Mouse (Mus musculus): Measurements from ENCODE around the gene Ldlrad2. TPM values are rescaled to one million over a fixed set of nuclear protein-coding genes. Genes with fewer than 3 reads are reported as not detected.
"Not testable (repeated sequence)": the region's sequence is repeated elsewhere in the genome, so short reads cannot be mapped to it uniquely, and the experiment has no call there.

Gene Ldlrad2
- polyA plus RNA-seq, 1 experiment from 2014 or later, result not detected

- Histone ChIP-seq H3K9ac (no peak overlapping the region), H3K27ac (no peak overlapping the region), H3K9me3 (replicated peaks) (no peaks in the 10 kb centered on the region), H3K27me3 (0 out of 2 replicates have a peak, but pooled peaks cover 7% of the 10 kb centered on the region), H3K4me2 (no peak overlapping the region), H3K36me3 (ENCODE audit: poor library complexity, severe bottlenecking) (no peaks in the 10 kb centered on the region), H3K4me1 (peaks cover 12% of the 10 kb centered on the region), H3K4me3 (no peak overlapping the region)
- 93% methylated on average over 4 of the region's 4 CpGs for WGBS
- ATAC-seq, result no peak
Measured at GRCm38 (mm10) chr4:137590961-137591360, 16.6 kb upstream of the Ldlrad2 start.

DNA sequence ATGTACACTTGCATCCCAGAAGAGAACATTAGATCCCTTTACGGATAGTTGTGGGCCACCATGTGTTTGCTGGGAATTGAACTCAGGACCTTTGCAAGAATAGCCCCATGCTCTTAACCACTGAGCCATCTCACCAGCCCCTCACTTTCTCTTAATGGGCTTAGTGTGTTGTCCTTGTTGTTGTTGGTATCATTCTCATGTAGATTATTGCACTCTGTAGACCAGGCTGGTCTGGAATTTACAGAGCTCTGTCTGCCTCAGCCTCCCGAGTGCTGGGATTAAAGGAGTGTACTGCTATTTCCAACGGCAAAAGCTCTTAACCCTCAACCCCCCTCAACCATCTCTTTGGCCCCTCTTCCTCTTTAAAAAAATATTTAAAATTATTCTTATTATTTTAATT is 15.2 kb upstream of the Ldlrad2 start:
- Histone ChIP-seq H3K4me2 (no peak overlapping the region), H3K36me3 (ENCODE audit: poor library complexity, severe bottlenecking) (no peaks in the 10 kb centered on the region), H3K27ac (no peak overlapping the region), H3K27me3 (0 out of 2 replicates have a peak, but pooled peaks cover 7% of the 10 kb centered on the region), H3K9me3 (replicated peaks) (no peaks in the 10 kb centered on the region), H3K4me3 (no peak overlapping the region), H3K4me1 (no peaks in the 10 kb centered on the region), H3K9ac (no peak overlapping the region)
- no peak for ATAC-seq
- 83% methylated on average over 3 of the region's 3 CpGs for WGBS

DNA sequence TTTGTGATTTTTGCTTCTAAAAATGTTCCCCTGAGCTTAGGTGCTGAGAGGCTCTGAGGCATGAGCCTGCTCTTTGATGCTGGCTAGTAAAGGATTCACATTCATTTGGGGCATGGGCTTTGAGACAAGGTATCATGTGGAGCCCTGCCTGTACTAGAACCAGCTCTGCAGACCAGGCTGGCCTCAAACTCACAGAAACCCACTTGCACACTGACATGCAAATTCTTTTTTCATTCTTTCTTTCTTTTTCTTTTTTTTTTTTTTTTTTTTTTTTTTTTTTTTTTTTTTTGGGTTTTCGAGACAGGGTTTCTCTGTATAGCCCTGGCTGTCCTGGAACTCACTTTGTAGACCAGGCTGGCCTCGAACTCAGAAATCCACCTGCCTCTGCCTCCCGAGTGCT is 14.7 kb upstream of the Ldlrad2 start:
- not testable (repeated sequence) for H3K27me3 ChIP-seq; H3K36me3 ChIP-seq (ENCODE audit: poor library complexity, severe bottlenecking); H3K9ac ChIP-seq; H3K27ac ChIP-seq; H3K9me3 ChIP-seq (replicated peaks); ATAC-seq; H3K4me2 ChIP-seq; H3K4me1 ChIP-seq; H3K4me3 ChIP-seq
- WGBS, result 96% methylated on average over 2 of the region's 3 CpGs

DNA sequence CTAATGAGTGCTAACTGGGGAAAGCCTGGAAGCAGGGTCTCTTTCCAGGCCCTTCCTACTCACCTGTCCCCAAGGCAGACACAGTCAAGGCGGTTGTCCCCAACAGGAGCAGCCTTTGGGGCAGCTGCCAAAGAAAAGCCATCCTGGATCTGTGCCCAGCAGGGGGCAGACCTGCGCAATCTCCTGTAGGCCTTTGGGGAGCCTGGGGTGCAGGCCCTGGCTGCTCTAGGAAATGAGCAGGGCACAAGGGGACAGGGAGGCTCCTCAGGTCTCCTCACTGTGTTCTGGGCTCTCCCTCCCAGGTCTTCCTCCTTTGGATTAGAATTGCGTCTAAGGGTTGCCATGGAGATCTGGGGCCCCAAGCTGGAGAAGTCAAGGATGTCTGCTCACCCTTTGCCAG is 7.4 kb upstream of the Ldlrad2 start:
- Histone ChIP-seq H3K27ac (no peak overlapping the region), H3K9ac (no peak overlapping the region), H3K9me3 (replicated peaks) (no peaks in the 10 kb centered on the region), H3K4me1 (no peaks in the 10 kb centered on the region; the same call in 1 of the 2 replicates), H3K36me3 (ENCODE audit: poor library complexity, severe bottlenecking) (no peaks in the 10 kb centered on the region), H3K27me3 (peaks cover 25% of the 10 kb centered on the region), H3K4me3 (no peak overlapping the region), H3K4me2 (no peak overlapping the region)
- no peak for ATAC-seq
- whole genome bisulfite sequencing, result 39% methylated on average over 3 of the region's 3 CpGs

- no peak overlapping the region for H3K27ac ChIP-seq
- ATAC-seq, result no peak
- no peak overlapping the region for H3K9ac ChIP-seq
- WGBS, result 69% methylated on average over 2 of the region's 2 CpGs
- peaks cover 25% of the 10 kb centered on the region for H3K27me3 ChIP-seq
- no peaks in the 10 kb centered on the region; the same call in 1 of the 2 replicates for H3K4me1 ChIP-seq
- no peak overlapping the region for H3K4me3 ChIP-seq
- H3K36me3 ChIP-seq (ENCODE audit: poor library complexity, severe bottlenecking), result no peaks in the 10 kb centered on the region
- H3K9me3 ChIP-seq (replicated peaks), result no peaks in the 10 kb centered on the region
- no peak overlapping the region for H3K4me2 ChIP-seq
Measured at GRCm38 (mm10) chr4:137580299-137580698, 5.9 kb upstream of the Ldlrad2 start.

- Histone ChIP-seq H3K9me3 (replicated peaks) (no peaks in the 10 kb centered on the region), H3K27ac (no peak overlapping the region), H3K4me3 (no peak overlapping the region), H3K27me3 (peaks cover 25% of the 10 kb centered on the region), H3K4me1 (no peaks in the 10 kb centered on the region; the same call in 1 of the 2 replicates), H3K4me2 (no peak overlapping the region), H3K36me3 (ENCODE audit: poor library complexity, severe bottlenecking) (no peaks in the 10 kb centered on the region), H3K9ac (no peak overlapping the region)
- no peak for ATAC-seq
- 63% methylated on average over 4 of the region's 4 CpGs for WGBS
Measured at GRCm38 (mm10) chr4:137579789-137580188, 5.4 kb upstream of the Ldlrad2 start.

DNA sequence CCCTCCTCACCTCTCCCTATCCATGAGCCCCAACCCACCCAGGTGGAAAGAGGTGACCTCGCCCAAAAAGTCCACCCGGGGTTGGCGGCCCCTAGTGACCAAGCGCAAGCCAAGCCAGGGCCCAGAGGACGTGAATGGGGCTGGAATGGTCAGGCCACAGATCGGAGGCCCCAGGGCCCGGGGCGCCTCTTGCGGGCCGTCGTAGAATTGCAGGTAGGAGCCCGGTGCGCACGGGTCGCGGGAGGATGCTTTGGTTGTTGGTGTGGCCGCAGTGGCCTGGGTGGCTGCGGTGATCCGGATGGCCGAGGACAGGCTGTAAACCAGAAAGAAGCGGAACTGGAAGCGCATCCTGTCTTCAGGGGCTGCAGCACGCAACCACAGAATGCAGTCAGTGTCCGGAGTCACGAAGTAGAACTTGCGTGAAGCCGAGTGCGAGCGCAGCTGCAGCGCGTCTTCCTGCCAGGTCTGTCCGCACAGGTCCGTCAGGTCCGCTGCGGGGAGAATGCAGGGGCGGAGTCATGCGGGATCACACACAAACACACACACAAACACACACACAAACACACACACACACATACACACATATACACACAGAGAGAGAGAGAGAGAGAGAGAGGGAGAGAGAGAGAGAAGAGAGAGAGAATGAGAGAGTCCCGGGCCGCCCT is 3.9 kb upstream of the Ldlrad2 start:
- no peaks in the 10 kb centered on the region for H3K9me3 ChIP-seq (replicated peaks)
- H3K27ac ChIP-seq, result no peak overlapping the region
- WGBS, result 5% methylated on average over 38 of the region's 39 CpGs
- H3K9ac ChIP-seq, result peak overlapping the region; percentile 17
- H3K4me2 ChIP-seq, result peak overlapping the region; percentile 61
- no peaks in the 10 kb centered on the region; the same call in 1 of the 2 replicates for H3K4me1 ChIP-seq
- no peak for ATAC-seq
- H3K4me3 ChIP-seq, result peak overlapping the region; percentile 31
- no peaks in the 10 kb centered on the region for H3K36me3 ChIP-seq (ENCODE audit: poor library complexity, severe bottlenecking)
- peaks cover 25% of the 10 kb centered on the region for H3K27me3 ChIP-seq

- H3K27ac ChIP-seq, result no peak overlapping the region
- H3K36me3 ChIP-seq (ENCODE audit: poor library complexity, severe bottlenecking), result no peaks in the 10 kb centered on the region
- ATAC-seq, result no peak
- no peak overlapping the region for H3K4me2 ChIP-seq
- no peaks in the 10 kb centered on the region; the same call in 1 of the 2 replicates for H3K4me1 ChIP-seq
- no peaks in the 10 kb centered on the region for H3K9me3 ChIP-seq (replicated peaks)
- no peak overlapping the region for H3K9ac ChIP-seq
- H3K4me3 ChIP-seq, result no peak overlapping the region
- peaks cover 25% of the 10 kb centered on the region for H3K27me3 ChIP-seq
- WGBS, result 95% methylated on average over 12 of the region's 12 CpGs
Measured at GRCm38 (mm10) chr4:137577486-137577885, 3.1 kb upstream of the Ldlrad2 start.

DNA sequence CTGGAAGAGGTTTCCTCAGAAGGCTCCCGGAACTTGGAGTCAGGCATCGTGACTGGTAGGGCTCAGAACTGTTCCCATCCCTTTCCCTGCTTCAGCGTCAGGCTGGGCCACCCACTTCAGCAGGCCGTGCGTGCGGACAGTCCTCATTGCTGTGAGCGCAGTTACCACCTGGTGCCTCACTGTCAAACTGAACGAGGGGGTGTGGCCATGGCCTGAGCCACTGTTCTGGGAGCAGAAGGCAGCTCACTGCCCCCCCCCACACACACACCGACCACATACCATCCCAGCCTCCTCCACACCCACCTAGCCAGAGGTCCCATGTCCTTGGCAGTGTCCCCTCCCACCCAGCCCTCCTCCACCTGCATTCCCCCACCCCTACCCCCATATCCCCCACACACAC is 4.5 kb downstream of the Ldlrad2 start:
- no peak for ATAC-seq
- WGBS, result 82% methylated on average over 9 of the region's 9 CpGs
- H3K27ac ChIP-seq, result no peak overlapping the region
- no peak overlapping the region for H3K9ac ChIP-seq
- no peaks in the 10 kb centered on the region for H3K4me1 ChIP-seq
- no peak overlapping the region for H3K4me2 ChIP-seq
- no peaks in the 10 kb centered on the region for H3K27me3 ChIP-seq
- 0 out of 2 replicates have a peak, but pooled peaks cover 13% of the 10 kb centered on the region for H3K36me3 ChIP-seq (ENCODE audit: poor library complexity, severe bottlenecking)
- H3K9me3 ChIP-seq (replicated peaks), result no peaks in the 10 kb centered on the region
- H3K4me3 ChIP-seq, result no peak overlapping the region

DNA sequence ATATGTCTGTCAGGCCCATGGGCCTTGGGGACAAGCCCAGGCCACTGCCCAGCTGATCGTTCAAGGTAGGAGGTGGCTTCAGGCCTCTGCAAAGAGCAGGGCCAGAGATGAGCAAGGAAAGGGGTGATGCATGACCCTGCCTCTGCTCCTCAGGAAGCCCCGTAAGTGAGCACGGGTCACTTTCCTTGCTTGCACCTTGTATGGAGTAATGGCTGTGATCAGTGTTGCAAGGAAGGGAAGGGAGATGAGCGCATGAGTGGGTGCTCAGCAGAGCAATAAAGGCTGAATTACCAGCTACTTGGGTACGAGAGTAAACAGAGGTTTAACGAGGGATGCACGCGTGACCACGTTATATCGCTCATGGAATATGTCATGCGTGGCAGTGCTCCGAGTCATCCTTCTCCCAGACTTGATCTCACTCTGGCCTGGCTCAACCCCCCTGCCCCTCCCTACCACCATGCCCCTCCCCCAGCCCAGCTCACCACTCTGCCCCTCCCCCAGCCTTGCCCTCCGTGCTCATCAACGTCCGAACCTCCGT is 17.6 kb downstream of the Ldlrad2 start:
- no peak for ATAC-seq
- Histone ChIP-seq H3K9ac (no peak overlapping the region), H3K4me2 (no peak overlapping the region), H3K36me3 (ENCODE audit: poor library complexity, severe bottlenecking) (peaks cover 48% of the 10 kb centered on the region), H3K9me3 (replicated peaks) (no peaks in the 10 kb centered on the region), H3K27ac (no peak overlapping the region), H3K27me3 (no peaks in the 10 kb centered on the region), H3K4me3 (no peak overlapping the region), H3K4me1 (no peaks in the 10 kb centered on the region)
- WGBS, result 90% methylated on average over 16 of the region's 16 CpGs

DNA sequence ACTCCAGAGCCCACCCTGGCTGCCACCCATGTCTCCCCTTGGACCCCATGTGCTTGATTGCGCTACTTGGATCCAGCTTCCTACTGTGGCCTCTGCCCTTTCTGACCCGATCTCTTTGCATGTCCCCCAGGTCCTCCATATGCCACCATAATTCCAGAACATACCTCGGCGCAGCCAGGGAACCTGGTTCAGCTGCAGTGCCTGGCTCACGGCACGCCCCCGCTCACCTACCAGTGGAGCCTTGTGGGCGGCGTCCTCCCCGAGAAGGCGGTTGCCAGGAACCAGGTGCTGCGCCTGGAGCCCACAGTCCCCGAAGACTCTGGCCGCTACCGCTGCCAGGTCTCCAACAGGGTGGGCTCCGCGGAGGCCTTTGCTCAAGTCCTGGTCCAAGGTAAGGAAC is 20.9 kb downstream of the Ldlrad2 start:
- Histone ChIP-seq H3K9ac (no peak overlapping the region), H3K4me2 (no peak overlapping the region), H3K27ac (no peak overlapping the region), H3K4me1 (no peaks in the 10 kb centered on the region), H3K4me3 (no peak overlapping the region), H3K27me3 (no peaks in the 10 kb centered on the region), H3K9me3 (replicated peaks) (no peaks in the 10 kb centered on the region), H3K36me3 (ENCODE audit: poor library complexity, severe bottlenecking) (peaks cover 45% of the 10 kb centered on the region)
- 95% methylated on average over 17 of the region's 17 CpGs for WGBS
- no peak for ATAC-seq

GRCm38 (mm10) chr4:137546003-137546525 is 28.3 kb downstream of the Ldlrad2 start:
- Histone ChIP-seq H3K9me3 (replicated peaks) (no peaks in the 10 kb centered on the region), H3K27ac (no peak overlapping the region), H3K9ac (no peak overlapping the region), H3K36me3 (ENCODE audit: poor library complexity, severe bottlenecking) (peaks cover 39% of the 10 kb centered on the region; the same call in 1 of the 2 replicates), H3K27me3 (no peaks in the 10 kb centered on the region), H3K4me3 (no peak overlapping the region), H3K4me2 (no peak overlapping the region), H3K4me1 (no peaks in the 10 kb centered on the region)
- WGBS, result 65% methylated on average over 5 of the region's 5 CpGs
- ATAC-seq, result no peak

All from forebrain, embryonic 13.5 days (tissue).